Mouse (Mus musculus): ENCODE data around the gene Rexo1. TPM values are rescaled to one million over a fixed set of nuclear protein-coding genes. Genes with fewer than 3 reads are reported as not detected.

Gene Rexo1
- polyA plus RNA-seq, 2 experiments = 10.7 to 19.1 TPM

GRCm38 (mm10) chr10:80585581-80585980 lies 24.2 kb upstream of the Rexo1 start:
- Histone ChIP-seq H3K9ac (replicated peaks) (no peak overlapping the region), H3K4me2 (ENCODE audit: low read depth) (no peak overlapping the region), H3K9me3 (ENCODE audit: control insufficient read depth, low read length) (no peaks in the 10 kb centered on the region), H3K27me3 (ENCODE audit: control insufficient read depth, insufficient read depth, low read length) (no peaks in the 10 kb centered on the region), H3K4me3 (ENCODE audit: insufficient read depth in 1 of 2, low read depth in 2 of 2, low read length in 2 of 2) (no peak overlapping the region), H3K27ac (no peak overlapping the region), H3K36me3 (replicated peaks; ENCODE audit: control insufficient read depth, insufficient read depth, low read depth) (peaks cover 2% of the 10 kb centered on the region), H3K4me1 (replicated peaks; ENCODE audit: control insufficient read depth in 2 of 2, insufficient read depth in 2 of 2, low read length in 1 of 2) (peaks cover 9 to 21% of the 10 kb centered on the region in 2 experiments)
- no peak for DNase-seq (ENCODE audit: low read depth in 3 of 3, low spot score in 3 of 3)
- ATAC-seq (ENCODE audit: insufficient read depth) = no peak
- 88% methylated on average over 8 of the region's 8 CpGs for WGBS (ENCODE audit: insufficient replicate concordance)
- no peak for TF ChIP-seq EP300 (IDR thresholded peaks at IDR 0.05; ENCODE audit: low read depth)
- TF ChIP-seq CTCF (IDR thresholded peaks at IDR 0.05; ENCODE audit: low read depth) = no peak

GRCm38 (mm10) chr10:80584642-80585552 lies 23.5 kb upstream of the Rexo1 start:
- ATAC-seq (ENCODE audit: insufficient read depth) = no peak
- H3K9ac ChIP-seq (replicated peaks) = no peak overlapping the region
- H3K27ac ChIP-seq = no peak overlapping the region

GRCm38 (mm10) chr10:80584045-80584488 lies 22.7 kb upstream of the Rexo1 start:
- Histone ChIP-seq H3K36me3 (replicated peaks; ENCODE audit: control insufficient read depth, insufficient read depth, low read depth) (peaks cover 2% of the 10 kb centered on the region), H3K9me3 (ENCODE audit: control insufficient read depth, low read length) (no peaks in the 10 kb centered on the region), H3K27ac (no peak overlapping the region), H3K4me1 (replicated peaks; ENCODE audit: control insufficient read depth in 2 of 2, insufficient read depth in 2 of 2, low read length in 1 of 2) (peaks cover 10 to 24% of the 10 kb centered on the region in 2 experiments), H3K4me3 (ENCODE audit: insufficient read depth in 1 of 2, low read depth in 2 of 2, low read length in 2 of 2) (no peak overlapping the region), H3K9ac (replicated peaks) (no peak overlapping the region), H3K27me3 (ENCODE audit: control insufficient read depth, insufficient read depth, low read length) (no peaks in the 10 kb centered on the region), H3K4me2 (ENCODE audit: low read depth) (no peak overlapping the region)
- ATAC-seq (ENCODE audit: insufficient read depth) (no peak), DNase-seq (ENCODE audit: low read depth in 3 of 3, low spot score in 3 of 3) (no peak)
- 55% methylated on average over 12 of the region's 12 CpGs for whole genome bisulfite sequencing (ENCODE audit: insufficient replicate concordance)
- no peak for TF ChIP-seq CTCF (IDR thresholded peaks at IDR 0.05; ENCODE audit: low read depth)
- no peak for TF ChIP-seq EP300 (IDR thresholded peaks at IDR 0.05; ENCODE audit: low read depth)

More at GRCm38 (mm10) chr10:80584642-80585552, 23.5 kb upstream of the Rexo1 start:
- WGBS (ENCODE audit: insufficient replicate concordance) = 70% methylated on average over 12 of the region's 12 CpGs
- no peak overlapping the region for H3K4me2 ChIP-seq (ENCODE audit: low read depth)
- peaks cover 2% of the 10 kb centered on the region for H3K36me3 ChIP-seq (replicated peaks; ENCODE audit: control insufficient read depth, insufficient read depth, low read depth)
- TF ChIP-seq CTCF (IDR thresholded peaks at IDR 0.05; ENCODE audit: low read depth) (no peak), EP300 (IDR thresholded peaks at IDR 0.05; ENCODE audit: low read depth) (no peak)
- H3K4me1 ChIP-seq (replicated peaks; ENCODE audit: control insufficient read depth in 2 of 2, insufficient read depth in 2 of 2, low read length in 1 of 2) = peaks cover 9 to 19% of the 10 kb centered on the region in 2 experiments; a peak in 3 of 4 replicates
- DNase-seq (ENCODE audit: low read depth in 3 of 3, low spot score in 3 of 3) = no peak
- no peaks in the 10 kb centered on the region for H3K9me3 ChIP-seq (ENCODE audit: control insufficient read depth, low read length)
- no peaks in the 10 kb centered on the region for H3K27me3 ChIP-seq (ENCODE audit: control insufficient read depth, insufficient read depth, low read length)
- no peak overlapping the region for H3K4me3 ChIP-seq (ENCODE audit: insufficient read depth in 1 of 2, low read depth in 2 of 2, low read length in 2 of 2)

GRCm38 (mm10) chr10:80583047-80583446 lies 21.7 kb upstream of the Rexo1 start:
- no peak for ATAC-seq (ENCODE audit: insufficient read depth)
- Histone ChIP-seq H3K4me1 (replicated peaks; ENCODE audit: control insufficient read depth in 2 of 2, insufficient read depth in 2 of 2, low read length in 1 of 2) (peaks cover 8 to 23% of the 10 kb centered on the region in 2 experiments), H3K27ac (no peak overlapping the region), H3K36me3 (replicated peaks; ENCODE audit: control insufficient read depth, insufficient read depth, low read depth) (peaks cover 2% of the 10 kb centered on the region), H3K4me2 (ENCODE audit: low read depth) (no peak overlapping the region), H3K9me3 (ENCODE audit: control insufficient read depth, low read length) (no peaks in the 10 kb centered on the region), H3K9ac (replicated peaks) (no peak overlapping the region), H3K27me3 (ENCODE audit: control insufficient read depth, insufficient read depth, low read length) (no peaks in the 10 kb centered on the region), H3K4me3 (ENCODE audit: insufficient read depth in 1 of 2, low read depth in 2 of 2, low read length in 2 of 2) (no peak overlapping the region)
- TF ChIP-seq CTCF (IDR thresholded peaks at IDR 0.05; ENCODE audit: low read depth) = no peak
- TF ChIP-seq EP300 (IDR thresholded peaks at IDR 0.05; ENCODE audit: low read depth) = no peak
- 81% methylated on average over 5 of the region's 5 CpGs for WGBS (ENCODE audit: insufficient replicate concordance)
- no peak for DNase-seq (ENCODE audit: low read depth in 3 of 3, low spot score in 3 of 3)

- Histone ChIP-seq H3K27me3 (ENCODE audit: control insufficient read depth, insufficient read depth, low read length) (no peaks in the 10 kb centered on the region), H3K27ac (peak overlapping the region; percentile 89), H3K36me3 (replicated peaks; ENCODE audit: control insufficient read depth, insufficient read depth, low read depth) (peaks cover 4% of the 10 kb centered on the region; the same call in 1 of the 2 replicates), H3K9ac (replicated peaks) (peak overlapping the region; percentile 58), H3K4me2 (ENCODE audit: low read depth) (peak overlapping the region; percentile 77), H3K4me1 (replicated peaks; ENCODE audit: control insufficient read depth in 2 of 2, insufficient read depth in 2 of 2, low read length in 1 of 2) (peaks cover 28 to 37% of the 10 kb centered on the region in 2 experiments), H3K9me3 (ENCODE audit: control insufficient read depth, low read length) (no peaks in the 10 kb centered on the region), H3K4me3 (ENCODE audit: insufficient read depth in 1 of 2, low read depth in 2 of 2, low read length in 2 of 2) (peak overlapping the region; percentile 58 to 69)
- peak; percentile 40 for ATAC-seq (ENCODE audit: insufficient read depth)
- TF ChIP-seq CTCF (IDR thresholded peaks at IDR 0.05; ENCODE audit: low read depth) (peak; percentile 93), EP300 (IDR thresholded peaks at IDR 0.05; ENCODE audit: low read depth) (no peak)
- peak; percentile 84 to 90 (median 85) for DNase-seq (ENCODE audit: low read depth in 3 of 3, low spot score in 3 of 3)
- WGBS (ENCODE audit: insufficient replicate concordance) = 4% methylated on average over 8 of the region's 8 CpGs
Measured at GRCm38 (mm10) chr10:80578911-80579310, 17.6 kb upstream of the Rexo1 start.
